Mouse (Mus musculus) C2C12 (cell line): ENCODE measurements around the gene Tm4sf19.

Experiments
- CEBPB ChIP-seq: IDR thresholded peaks from one replicate; pipeline ENCODE4 v1.6.1; 2011; ENCODE audit warnings: low read depth, mild to moderate bottlenecking, control low read depth, moderate library complexity
- CTCF ChIP-seq: IDR thresholded peaks from one replicate; pipeline ENCODE4 v1.5.1; 2011; ENCODE audit not compliant: control insufficient read depth, insufficient read depth, insufficient read length
- MYOG ChIP-seq: IDR thresholded peaks from one replicate; pipeline ENCODE4 v1.6.1; 2011; ENCODE audit not compliant: control insufficient read depth, insufficient read length; ENCODE audit errors: extremely low read depth
- USF1 ChIP-seq: IDR thresholded peaks from one replicate; pipeline ENCODE4 v1.6.1; 2011; ENCODE audit warnings: low read depth, mild to moderate bottlenecking, control low read depth, moderate library complexity

- TF ChIP-seq CTCF (no peak), CEBPB (no peak), USF1 (no peak), MYOG (no peak)
Observed at GRCm38 (mm10) chr16:32406671-32407070, 6.4 kb downstream of the Tm4sf19 start.
